Mouse (Mus musculus) liver, adult 2 months (tissue): ENCODE data around the gene 0610030E20Rik.

ENCODE experiments used
- CTCF ChIP-seq: fragments of 200-500 bp; IDR thresholded peaks from 2 replicates; pipeline ENCODE4 v1.5.1; 2011; ENCODE audit warnings: low read depth, low read length, control low read depth
- POLR2A ChIP-seq: fragments of 200-500 bp; IDR thresholded peaks from 2 replicates; pipeline ENCODE4 v1.6.1; 2011; ENCODE audit warnings: low read length, control low read depth; ENCODE audit not compliant: insufficient read depth; ENCODE audit errors: extremely low read depth

GRCm38 (mm10) chr6:72401875-72402274 lies 54.8 kb downstream of the 0610030E20Rik start:
- TF ChIP-seq CTCF (peak; percentile 76), POLR2A (no peak)
